Mouse (Mus musculus) mesoderm, embryonic 11.5 days (tissue): ENCODE data around the gene Evi2b.

Experiments used
- DNase-seq: peaks from one replicate; pipeline ENCODE4 v3.0.0-alpha.2; 2012; ENCODE audit warnings: low read depth, low spot score

Evi2b gene

DNA sequence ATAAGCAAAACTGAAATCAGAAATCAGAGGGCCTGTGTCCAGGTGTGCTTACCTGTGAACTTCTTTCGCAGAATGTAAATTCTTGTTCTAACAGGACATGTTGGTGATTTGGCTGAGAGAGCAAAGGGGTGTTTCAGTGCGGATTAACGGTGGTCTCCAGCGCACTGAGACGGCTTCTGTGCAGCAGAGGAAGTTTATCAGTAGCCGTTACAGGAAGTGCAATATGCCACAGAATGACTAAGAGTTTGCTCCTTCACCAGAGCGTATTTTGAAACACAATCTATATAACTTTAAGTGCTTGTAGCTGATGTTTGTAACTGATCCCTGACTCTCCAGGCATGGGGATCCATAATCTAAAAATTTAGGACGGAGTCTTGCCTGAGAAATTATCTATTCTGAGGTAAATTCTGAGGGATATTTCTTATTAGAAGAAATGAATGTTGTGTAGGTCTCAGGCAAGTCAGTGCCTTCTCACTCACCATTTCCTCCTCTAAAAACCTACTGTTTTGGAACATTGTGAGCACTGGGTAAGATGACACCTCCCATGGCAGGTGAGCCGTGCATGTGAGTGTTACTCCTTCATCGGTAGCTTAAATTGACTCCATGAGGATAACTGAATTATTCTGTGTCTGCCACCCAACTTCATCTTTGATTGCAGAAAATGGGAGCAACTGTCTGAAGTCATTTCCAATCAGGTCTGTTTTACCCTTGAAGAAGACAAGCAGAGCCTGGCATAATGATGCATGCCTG lies at the start of gene Evi2b:
TSS of gene Evi2b (minus strand) at position 203 of the 750 bp plus-strand sequence.
- no peak for DNase-seq

DNA sequence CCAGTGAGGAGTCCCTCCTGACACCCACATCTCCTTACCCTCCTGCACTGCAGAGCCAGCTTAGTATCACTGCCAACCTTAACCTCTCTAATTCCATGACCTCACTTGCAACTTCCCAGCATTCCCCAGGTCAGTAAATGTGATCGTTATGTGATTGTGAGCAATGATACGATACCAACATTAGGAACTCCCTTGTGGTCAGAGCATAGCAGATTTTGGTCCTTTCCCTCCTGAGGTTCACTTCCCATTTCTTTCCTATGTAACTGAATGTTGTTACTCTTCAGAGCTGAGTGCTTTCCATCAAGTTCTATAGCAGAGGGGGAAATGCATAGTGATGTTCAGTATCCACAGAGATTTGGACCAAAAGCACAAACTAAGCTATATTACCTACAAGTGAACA lies 46.8 kb upstream of the Evi2b start:
- no peak for DNase-seq

DNA sequence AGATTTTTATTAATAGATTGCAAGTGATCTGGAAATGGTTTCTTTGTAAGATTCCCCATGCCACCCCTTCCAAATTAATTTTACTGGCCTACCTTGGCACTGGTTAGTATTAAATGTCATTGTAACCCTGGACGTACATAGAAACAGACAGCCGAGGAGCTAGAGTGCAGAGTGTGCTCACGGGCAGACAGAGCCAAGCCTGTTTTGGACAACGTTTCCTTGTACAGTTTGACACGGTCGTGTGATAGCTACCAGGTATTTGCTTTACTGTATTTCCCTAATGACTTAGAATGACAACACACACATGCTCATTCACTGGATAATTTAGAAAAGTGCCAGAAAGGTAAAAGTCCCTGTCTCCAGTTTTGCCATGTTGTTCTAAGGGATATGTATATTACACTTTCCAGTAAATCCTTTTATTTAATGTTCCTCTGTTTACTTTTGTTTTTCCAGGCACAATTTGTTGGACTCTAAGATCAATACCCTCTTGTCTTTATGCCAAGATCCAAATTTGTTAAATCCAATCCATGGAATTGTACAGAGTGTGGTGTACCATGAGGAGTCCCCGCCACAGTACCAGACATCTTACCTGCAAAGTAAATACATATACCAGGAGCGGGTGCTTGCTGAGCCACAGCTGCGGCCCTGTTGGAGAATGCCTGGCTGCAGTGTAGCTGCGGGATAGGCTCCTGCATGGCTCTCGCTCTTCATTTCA lies 44.8 kb upstream of the Evi2b start:
- DNase-seq, result no peak

DNA sequence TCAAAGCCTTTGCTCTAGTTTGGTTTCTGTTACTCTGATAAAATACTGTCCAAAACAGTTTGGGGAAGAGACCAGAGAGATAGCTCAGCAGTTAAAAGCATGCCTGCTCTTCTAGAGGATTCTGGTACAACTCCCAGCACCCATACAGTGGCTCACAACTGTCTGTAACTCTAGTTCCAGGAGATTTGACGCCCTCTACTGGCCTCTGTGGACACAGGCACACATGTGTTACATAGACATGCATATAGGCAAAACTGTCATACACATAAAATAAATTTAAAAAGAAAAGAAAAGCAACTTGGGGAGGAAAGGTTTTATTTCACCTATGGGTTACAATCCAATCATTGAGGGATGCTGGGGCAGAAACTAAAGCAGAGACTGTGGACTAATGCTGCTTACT lies 43.4 kb upstream of the Evi2b start:
- DNase-seq, result no peak

DNA sequence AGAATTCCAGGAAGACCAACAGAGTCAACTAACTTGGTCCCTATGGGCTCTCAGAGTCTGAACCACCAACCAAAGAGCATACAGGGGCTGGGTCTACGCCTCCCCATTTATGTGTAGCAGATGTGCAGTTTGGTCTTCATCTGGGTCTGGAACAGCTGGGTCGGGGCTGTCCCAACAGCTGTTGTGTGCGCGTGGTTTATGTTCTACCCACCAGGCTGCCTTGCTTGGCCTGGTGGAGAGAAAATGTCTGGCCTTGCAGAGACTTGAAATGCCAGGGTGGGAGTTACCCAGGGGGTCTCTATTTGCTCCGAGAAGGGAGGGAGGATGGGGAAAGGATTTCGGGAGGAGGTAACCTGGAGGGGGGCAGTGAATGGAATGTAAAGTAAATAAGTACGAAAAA lies 39.9 kb upstream of the Evi2b start:
- DNase-seq, result no peak

DNA sequence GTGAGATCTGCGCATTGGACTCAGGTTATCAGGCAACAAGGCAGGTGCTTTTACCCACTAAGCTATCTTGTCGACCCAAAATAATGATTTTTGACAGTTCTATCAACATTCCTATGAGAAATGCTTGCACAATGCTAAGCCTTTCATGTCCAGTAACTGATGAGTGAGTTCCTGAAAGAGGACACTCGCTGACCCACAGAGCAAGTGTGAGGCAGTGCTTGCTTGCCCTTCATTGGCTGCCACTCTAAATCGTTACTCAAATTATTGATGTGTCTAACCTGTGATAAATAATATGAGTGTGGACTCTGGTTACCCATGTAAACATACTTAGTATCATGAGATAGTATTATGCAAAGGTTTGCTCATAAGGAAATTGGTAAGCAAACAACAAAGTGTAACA lies 37.0 kb upstream of the Evi2b start:
- no peak for DNase-seq

DNA sequence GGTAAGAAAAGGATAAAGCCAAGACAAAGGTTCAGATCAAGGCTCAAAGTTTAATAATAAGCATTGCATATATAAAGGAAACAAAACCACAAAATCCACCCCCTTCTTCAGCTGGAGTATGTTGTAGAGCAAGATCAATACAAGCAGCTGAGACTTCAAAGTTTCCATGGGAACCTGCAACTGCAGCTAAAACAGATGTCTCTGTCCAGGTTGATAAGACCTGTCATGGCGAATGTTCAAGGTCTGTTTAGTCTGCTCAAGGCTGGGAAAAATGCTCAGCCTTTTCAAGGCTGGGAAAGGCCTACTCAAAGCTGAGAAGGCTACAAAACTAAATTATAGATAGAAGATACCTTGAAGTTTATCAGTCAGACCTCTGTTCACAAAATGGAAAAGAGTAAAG lies 29.1 kb upstream of the Evi2b start:
- no peak for DNase-seq

DNA sequence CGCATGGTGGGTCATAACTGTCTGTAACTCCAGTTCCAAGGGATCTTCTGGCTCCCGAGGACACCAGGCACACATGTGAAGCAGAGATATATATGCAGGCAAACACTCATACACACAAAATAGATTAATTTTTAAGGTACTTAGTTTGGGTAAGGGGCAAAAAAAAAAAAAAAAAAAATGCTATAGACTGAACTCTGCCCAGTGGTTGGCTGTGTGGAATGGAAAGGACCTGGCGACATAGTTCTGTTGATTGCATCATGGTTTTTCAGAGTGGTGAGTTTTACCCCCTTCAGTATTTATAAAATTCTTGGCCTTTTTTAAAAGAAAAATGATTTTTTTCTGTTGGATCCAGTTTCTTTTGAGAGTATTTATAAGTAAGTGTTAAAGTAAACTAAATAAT lies 12.7 kb upstream of the Evi2b start:
- no peak for DNase-seq

DNA sequence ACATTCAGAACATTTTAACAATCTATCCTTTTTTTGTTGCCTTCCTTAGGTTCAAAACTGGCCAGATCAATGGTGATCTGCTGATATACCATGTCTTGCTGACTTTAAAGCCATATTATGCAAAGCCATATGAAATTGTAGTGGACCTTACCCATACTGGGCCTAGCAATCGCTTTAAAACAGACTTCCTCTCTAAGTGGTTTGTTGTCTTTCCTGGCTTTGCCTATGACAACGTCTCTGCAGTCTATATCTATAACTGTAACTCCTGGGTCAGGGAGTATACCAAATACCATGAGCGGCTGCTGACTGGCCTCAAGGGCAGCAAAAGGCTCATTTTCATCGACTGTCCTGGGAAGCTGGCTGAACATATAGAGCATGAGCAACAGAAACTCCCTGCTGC lies 12.0 kb upstream of the Evi2b start:
- DNase-seq, result no peak

DNA sequence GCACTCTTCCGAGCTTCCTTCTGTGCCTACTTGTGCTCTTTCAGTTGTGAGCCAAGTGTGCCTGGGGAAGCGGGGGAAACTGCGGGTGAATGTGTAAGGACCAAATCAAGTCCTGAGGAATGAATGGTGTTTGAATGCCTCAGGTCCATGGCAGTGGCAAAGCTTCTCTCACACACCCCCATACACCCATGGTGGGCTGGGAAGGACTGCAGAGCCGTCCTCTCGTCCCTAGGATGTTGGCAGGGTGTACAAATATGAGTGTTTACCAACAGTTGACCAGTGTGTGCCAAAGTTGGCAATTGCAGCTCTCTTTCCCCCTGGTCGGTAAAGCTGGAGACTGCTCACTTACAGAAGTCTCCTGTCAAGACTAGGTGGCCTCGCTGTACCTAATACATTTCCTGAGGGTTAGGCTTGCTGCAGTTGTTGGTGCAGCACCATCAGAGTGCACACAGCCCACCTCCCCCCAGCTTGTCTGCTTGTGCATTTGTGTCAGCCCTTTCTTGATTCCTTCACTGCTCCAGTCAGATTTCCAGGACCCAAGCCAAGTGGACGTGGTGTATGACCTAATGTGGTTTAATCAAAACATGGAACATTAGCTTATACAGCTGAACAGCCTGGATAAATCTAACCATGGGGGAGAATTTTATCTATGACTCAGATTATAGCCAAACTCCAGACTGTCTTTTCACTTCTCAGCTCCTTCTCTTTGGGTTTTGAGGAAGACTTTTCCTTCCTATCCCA lies 10.6 kb upstream of the Evi2b start:
- DNase-seq, result no peak

DNA sequence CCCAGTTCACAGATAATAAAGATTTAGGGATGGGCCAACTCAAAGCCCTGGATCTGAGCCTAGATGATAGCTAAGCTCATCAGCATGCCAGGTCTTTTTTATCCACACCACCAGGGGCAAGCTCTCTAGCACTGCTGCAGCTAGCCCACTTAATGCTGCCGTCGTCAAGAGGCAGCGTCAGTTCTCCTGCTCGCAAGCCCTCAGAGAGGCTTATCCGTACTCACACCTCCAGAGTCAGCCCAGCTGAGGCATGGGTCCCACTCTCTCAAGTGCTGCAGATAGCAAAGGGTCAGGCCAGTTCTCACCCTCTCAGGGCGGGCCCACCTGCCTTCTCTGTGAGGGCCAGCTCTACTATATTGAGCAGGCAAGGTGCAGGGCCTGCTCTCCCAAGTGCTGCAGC lies 9.7 kb upstream of the Evi2b start:
- no peak for DNase-seq

DNA sequence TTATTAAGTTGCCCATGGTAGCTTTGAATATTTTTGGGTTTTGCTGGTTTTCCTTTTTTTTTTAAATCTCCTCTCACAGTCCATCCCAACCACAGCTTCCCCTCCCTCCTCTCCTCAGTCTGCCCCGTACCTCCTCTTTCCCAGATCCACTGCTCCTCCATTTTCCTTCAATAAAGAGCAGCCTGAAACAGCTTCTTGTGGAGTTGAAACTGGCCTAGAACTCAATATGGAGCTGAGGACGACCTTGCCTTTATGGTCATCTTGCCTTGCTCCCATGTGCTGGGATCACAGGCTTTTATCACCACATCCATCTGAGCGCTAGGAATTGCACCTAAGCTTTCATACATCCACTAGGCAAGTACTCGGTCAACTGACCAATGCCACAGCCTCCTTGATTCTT lies 7.9 kb upstream of the Evi2b start:
- DNase-seq, result no peak

DNA sequence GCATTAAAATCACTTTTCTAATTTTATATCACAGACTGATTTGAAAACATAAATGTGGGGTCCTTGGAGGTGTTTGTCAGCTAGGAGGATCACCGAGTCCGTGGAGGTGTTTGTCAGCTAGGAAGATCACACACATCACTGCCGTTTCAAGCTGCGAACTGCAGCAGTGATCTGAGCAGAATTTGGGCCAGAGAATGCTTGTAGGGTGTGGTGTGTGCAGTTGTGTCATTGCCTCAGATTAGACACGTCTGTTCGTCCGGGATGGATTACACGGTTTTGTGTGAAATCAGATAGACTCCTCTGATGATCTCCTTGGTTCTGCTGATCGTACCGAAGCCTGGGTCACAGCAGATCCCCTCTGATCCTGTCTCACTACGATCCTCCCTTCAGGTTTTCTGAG lies 7.2 kb upstream of the Evi2b start:
- no peak for DNase-seq

DNA sequence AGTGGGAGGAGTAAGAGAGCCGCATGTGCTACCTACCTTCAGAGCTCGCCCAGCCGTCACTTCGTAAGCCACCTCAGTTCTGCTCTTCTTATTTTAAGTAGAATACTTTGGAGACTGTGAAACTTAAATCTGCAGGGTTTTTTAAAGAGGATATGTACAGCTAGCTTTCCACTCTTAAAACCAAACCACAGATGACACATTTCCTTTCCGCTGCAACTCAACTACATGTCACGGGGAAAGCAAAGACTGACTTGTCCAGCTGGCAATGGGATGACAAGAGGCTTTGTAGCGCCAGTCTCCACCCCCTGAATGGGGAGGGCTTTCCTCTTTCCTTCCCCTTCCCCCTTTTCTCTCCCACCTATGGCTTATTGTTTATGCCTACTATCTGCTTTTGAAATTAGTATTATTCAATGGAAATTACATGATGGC lies 6.8 kb upstream of the Evi2b start, which contains the start of the genes Evi2 and Evi2a:
TSS of gene Evi2 (minus strand) at position 257 of the 429 bp plus-strand sequence.
TSS of gene Evi2a (minus strand) at position 277 of the 429 bp plus-strand sequence.
- no peak for DNase-seq

DNA sequence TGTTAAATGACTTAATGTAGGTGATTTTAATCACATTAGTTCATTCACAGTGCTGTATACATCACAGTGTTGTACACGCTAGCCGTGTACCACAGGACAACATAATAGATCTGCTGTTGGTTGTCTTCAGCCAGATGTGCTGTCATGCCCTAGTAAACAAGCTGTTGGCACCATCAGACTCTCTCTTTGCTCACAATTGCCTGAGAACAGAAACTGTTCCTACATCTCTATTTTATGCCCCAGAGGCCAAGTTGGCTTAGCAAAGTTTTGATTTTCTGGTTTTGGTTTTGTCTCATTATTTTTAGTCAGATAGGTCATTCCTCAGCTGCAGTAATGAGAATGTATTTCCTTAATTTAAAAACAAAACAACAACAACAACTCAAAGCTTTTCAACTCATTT lies 6.2 kb upstream of the Evi2b start:
- DNase-seq, result no peak

DNA sequence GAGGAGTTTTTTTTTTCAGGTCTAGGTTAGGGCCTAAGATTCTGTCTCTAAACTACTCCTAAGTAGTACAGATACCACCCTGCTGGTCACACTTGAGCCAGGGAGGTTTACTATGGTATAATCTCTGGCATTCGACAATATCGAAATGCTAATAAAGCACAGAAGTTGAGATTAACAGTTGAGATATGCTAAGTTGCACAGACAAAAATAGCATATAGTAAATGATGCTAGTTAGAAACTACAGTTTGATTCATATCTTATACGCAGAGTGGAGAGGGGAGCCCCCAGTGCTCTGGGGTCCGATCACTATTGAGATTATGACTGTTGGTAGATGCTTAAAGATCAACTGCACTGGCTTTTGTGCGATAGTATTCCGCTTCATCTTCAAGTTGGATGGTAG lies 5.7 kb upstream of the Evi2b start:
- DNase-seq, result no peak

DNA sequence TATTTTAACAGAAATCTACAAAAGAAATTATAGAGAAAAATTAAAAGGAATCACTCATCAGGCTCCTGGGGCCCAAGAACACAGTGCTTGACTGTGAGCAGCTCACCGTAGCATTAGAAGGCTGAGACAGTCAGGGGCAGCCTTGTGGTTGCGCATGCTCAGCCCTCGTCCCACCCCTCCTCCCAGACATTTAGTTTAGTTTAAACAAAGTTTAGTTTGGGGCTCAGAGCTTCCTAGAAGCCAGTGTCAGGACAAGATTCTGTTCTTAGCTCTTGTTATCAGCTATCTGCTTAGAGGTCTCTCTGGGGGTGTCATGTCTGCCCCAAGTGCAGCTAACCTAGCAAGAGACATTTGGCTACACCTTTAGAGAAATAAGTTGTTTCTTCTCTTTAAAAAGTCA lies 5.0 kb upstream of the Evi2b start:
- no peak for DNase-seq

DNA sequence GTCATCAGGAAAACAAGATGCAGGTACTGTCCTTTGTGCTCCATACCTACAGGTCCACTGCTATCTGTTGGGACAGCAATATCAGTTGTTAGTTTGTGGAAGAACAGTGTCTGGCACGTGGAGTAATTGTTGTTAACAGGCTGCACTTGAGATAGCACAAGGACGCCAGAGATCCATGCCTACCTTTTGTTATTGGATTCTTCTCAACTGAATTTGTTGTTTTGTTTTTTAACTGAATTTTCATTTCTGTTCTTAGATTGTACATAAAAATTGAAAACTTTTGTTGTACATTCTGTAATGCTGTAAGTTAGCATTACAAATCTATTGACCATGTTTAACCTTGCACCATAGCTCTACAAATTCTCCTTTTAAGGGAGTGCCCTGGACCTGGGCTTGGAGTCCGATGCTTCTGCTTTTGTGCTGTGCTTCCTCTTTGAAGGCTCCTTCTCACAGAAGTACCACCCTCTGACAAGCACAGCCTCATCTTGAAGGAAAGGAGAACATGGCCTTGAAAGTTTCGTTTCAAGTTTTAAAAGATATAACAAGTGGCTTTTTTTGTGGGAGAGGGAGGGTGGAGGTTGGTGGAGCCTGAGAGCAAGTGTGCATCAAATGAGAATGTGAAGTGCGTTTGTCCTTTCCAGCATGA lies 4.3 kb upstream of the Evi2b start:
- no peak for DNase-seq

DNA sequence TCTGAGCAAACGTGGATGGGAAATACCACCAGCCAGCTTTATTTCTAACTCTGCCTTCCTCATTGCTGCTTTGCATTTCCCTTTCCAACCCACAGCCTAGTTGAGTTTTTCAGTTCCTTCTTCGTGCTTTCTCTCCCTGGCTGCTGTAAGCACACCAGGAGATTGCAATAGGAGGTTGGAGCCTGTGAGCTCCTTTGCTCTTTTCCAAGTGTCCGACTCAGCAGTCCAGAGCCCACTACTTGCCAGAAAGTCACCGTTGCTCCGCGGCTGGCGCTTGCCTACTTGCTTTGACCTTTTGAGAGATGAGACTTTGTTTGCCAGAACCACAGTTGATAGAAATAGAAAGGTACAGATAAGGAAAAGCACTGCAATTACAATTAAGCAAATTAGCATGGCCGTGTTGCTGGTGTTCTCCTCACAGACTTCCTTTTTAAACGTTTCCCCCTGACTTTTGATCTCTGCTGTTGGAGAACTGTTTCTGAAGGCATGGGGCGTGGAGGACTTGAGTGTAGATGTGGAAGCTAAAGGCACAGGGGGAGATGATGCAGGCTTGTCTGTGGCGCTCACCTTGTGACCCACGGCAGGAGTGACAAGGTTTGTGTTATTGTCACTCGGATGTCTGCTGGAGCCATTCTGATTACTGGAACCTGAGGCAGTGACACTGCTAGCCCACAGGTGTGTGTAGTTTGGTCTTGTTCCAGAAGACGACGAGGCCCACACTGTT lies 3.6 kb upstream of the Evi2b start:
- no peak for DNase-seq

DNA sequence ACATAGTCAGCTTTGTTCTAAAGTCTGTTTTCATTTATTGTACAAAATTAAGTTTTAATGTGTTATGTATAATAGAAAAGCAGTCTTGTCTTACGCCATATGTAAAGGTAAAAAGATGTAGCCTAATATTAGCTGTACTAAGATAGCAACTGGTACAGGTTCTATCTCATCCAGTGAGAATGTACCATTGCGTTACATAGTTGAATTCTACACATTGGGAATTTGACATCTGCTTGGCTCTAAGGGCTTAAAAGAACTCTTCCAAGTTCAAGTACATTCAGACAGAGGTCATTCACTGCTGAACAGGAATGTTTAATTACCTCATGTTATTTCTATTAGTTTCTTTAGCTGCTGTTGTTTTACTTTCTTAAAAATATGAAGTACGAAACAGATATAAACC lies 3.0 kb upstream of the Evi2b start:
- DNase-seq, result no peak

DNA sequence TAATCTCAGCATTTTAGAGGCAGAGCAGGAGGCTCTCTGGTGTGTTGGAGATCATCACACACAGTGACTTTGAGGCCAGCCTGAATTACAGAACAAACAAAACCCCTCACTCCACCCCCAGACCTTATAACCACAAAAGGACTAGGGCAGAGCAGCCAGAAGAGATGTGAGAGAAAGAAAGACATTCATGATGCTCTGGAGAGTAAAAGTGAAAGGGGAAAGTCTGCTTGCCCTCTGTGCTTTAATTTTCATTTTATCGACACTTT lies 681 bp upstream of the Evi2b start:
- DNase-seq, result no peak

DNA sequence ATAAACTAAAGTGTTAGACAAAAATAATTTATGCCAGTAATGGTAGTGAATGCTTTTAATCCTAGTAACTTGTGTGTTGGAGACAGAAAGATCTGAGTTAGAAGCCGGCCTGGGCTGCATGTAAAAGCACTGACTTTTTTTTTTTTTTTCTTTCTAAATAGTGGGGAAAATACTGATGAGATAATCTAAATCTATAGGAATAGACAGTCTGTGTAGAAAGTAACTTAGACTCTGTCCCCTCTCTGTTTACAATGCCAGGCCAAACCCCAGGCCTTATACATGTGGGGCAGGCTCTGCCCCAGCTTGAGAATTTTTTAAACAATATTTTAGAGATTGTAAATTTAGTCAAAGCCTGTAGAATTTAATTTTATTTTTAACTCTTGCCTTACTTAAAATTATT lies 618 bp downstream of the Evi2b start:
- DNase-seq, result no peak
